Mouse (Mus musculus): Measurements from ENCODE around the gene Ubqln1. TPM values are rescaled to one million over a fixed set of nuclear protein-coding genes. Genes with fewer than 3 reads are reported as not detected.

Gene Ubqln1
- polyA plus RNA-seq, 1 experiment from 2014 or later, result 80.6 TPM

- no peaks in the 10 kb centered on the region for H3K4me1 ChIP-seq (replicated peaks; ENCODE audit: insufficient read depth, low read length)
- DNase-seq (ENCODE audit: low spot score) (peak; percentile 52), ATAC-seq (replicated peaks; ENCODE audit: low FRiP score, low read depth) (0 out of 2 replicates have a peak, but pooled peaks have one; percentile 36)
- no peak overlapping the region for H3K4me2 ChIP-seq (ENCODE audit: low read length)
- H3K9me3 ChIP-seq (replicated peaks; ENCODE audit: low read length), result no peaks in the 10 kb centered on the region
- H3K27me3 ChIP-seq (ENCODE audit: insufficient read depth, low read length), result no peaks in the 10 kb centered on the region
- 49% methylated on average over 5 of the region's 5 CpGs for WGBS
- 0 out of 2 replicates have a peak, but pooled peaks cover 12% of the 10 kb centered on the region for H3K36me3 ChIP-seq (ENCODE audit: insufficient read depth, low read length)
- no peak overlapping the region for H3K4me3 ChIP-seq (replicated peaks; ENCODE audit: low read depth, low read length)
- H3K9ac ChIP-seq (ENCODE audit: low read depth, low read length), result no peak overlapping the region
- no peak overlapping the region for H3K27ac ChIP-seq
- TF ChIP-seq CTCF (IDR thresholded peaks at IDR 0.05; ENCODE audit: low read depth), result peak; percentile 78
Observed at GRCm38 (mm10) chr13:58232611-58233010, 17.2 kb upstream of the Ubqln1 start.

DNA sequence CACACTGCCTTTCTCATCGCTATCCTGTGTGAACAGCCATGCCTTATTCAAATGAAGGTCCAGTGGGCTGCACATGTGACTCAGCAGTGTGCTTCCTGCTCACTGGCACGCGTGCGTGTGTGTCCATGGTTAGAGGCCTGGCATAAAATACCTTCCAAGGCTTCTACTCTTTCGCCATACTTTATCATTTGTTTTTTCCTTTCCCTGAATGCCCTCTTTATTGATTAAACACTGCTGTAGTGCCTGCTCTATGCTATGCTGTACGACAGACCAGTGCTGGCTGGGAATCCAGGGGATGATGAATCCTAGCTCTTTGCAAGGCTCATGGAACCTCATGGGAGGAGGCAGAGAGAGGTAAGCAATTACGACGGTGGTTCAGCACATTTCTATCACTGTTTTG, 16.6 kb upstream of the Ubqln1 start:
- 88% methylated on average over 8 of the region's 8 CpGs for WGBS

DNA sequence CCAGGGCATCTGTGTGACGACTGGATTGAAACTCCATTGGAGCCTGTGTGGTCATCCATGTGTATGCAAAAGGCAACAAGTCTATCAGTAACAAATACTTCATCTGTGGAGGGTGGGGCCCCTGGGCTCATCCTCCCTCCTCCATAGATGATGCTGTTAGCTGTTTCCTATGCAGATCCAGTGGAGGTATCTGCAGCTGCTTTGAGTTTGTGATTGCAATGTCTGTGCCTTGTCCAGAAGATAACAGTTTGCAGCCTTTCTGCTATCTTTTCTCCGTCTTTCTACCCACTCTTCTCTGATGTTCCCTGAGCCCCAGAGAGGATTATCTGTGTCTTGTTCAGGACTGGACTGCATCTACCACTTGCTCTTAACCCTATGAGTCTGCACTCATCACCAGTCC, 13.2 kb upstream of the Ubqln1 start:
- ATAC-seq (replicated peaks; ENCODE audit: low FRiP score, low read depth) (no peak), DNase-seq (ENCODE audit: low spot score) (no peak)
- H3K27me3 ChIP-seq (ENCODE audit: insufficient read depth, low read length), result no peaks in the 10 kb centered on the region
- WGBS, result 86% methylated on average over 2 of the region's 2 CpGs
- TF ChIP-seq CTCF (IDR thresholded peaks at IDR 0.05; ENCODE audit: low read depth), result no peak
- no peak overlapping the region for H3K9ac ChIP-seq (ENCODE audit: low read depth, low read length)
- H3K27ac ChIP-seq, result no peak overlapping the region
- H3K4me2 ChIP-seq (ENCODE audit: low read length), result no peak overlapping the region
- H3K4me1 ChIP-seq (replicated peaks; ENCODE audit: insufficient read depth, low read length), result no peaks in the 10 kb centered on the region
- no peaks in the 10 kb centered on the region for H3K9me3 ChIP-seq (replicated peaks; ENCODE audit: low read length)
- no peaks in the 10 kb centered on the region for H3K36me3 ChIP-seq (ENCODE audit: insufficient read depth, low read length)
- no peak overlapping the region for H3K4me3 ChIP-seq (replicated peaks; ENCODE audit: low read depth, low read length)

More for the DNA sequence above, 16.6 kb upstream of the Ubqln1 start:
- no peak for TF ChIP-seq CTCF (IDR thresholded peaks at IDR 0.05; ENCODE audit: low read depth)
- Histone ChIP-seq H3K36me3 (ENCODE audit: insufficient read depth, low read length) (0 out of 2 replicates have a peak, but pooled peaks cover 9% of the 10 kb centered on the region), H3K9me3 (replicated peaks; ENCODE audit: low read length) (no peaks in the 10 kb centered on the region), H3K4me3 (replicated peaks; ENCODE audit: low read depth, low read length) (no peak overlapping the region), H3K4me2 (ENCODE audit: low read length) (no peak overlapping the region), H3K27me3 (ENCODE audit: insufficient read depth, low read length) (no peaks in the 10 kb centered on the region), H3K27ac (no peak overlapping the region), H3K4me1 (replicated peaks; ENCODE audit: insufficient read depth, low read length) (no peaks in the 10 kb centered on the region), H3K9ac (ENCODE audit: low read depth, low read length) (no peak overlapping the region)
- ATAC-seq (replicated peaks; ENCODE audit: low FRiP score, low read depth) (no peak), DNase-seq (ENCODE audit: low spot score) (no peak)

DNA sequence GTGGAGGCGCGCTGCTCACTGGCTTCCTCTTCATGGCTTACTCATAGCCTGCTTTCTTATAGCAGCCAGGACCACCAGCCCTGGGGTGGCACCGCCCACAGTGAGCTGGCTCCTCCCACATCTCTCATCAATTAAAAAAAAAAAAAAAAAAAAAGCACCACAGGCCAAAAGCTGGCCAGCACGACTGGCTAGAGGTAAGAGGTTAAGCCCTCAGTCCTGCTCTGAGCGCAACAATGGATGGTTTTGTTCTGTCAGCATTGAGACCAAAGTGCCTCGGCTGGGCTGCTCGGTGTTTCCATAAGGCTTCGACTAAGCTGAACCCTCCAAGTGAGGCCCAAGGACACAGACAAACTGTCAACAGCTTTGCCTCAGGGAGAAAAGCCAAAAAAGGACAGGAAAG, 10.2 kb upstream of the Ubqln1 start:
- TF ChIP-seq CTCF (IDR thresholded peaks at IDR 0.05; ENCODE audit: low read depth), result no peak
- H3K4me1 ChIP-seq (replicated peaks; ENCODE audit: insufficient read depth, low read length), result no peaks in the 10 kb centered on the region
- DNase-seq (ENCODE audit: low spot score) (no peak), ATAC-seq (replicated peaks; ENCODE audit: low FRiP score, low read depth) (no peak)
- H3K27ac ChIP-seq, result no peak overlapping the region
- no peaks in the 10 kb centered on the region for H3K36me3 ChIP-seq (ENCODE audit: insufficient read depth, low read length)
- H3K4me3 ChIP-seq (replicated peaks; ENCODE audit: low read depth, low read length), result no peak overlapping the region
- H3K9ac ChIP-seq (ENCODE audit: low read depth, low read length), result no peak overlapping the region
- no peaks in the 10 kb centered on the region for H3K9me3 ChIP-seq (replicated peaks; ENCODE audit: low read length)
- WGBS, result 73% methylated on average over 8 of the region's 8 CpGs
- H3K4me2 ChIP-seq (ENCODE audit: low read length), result no peak overlapping the region
- no peaks in the 10 kb centered on the region for H3K27me3 ChIP-seq (ENCODE audit: insufficient read depth, low read length)

DNA sequence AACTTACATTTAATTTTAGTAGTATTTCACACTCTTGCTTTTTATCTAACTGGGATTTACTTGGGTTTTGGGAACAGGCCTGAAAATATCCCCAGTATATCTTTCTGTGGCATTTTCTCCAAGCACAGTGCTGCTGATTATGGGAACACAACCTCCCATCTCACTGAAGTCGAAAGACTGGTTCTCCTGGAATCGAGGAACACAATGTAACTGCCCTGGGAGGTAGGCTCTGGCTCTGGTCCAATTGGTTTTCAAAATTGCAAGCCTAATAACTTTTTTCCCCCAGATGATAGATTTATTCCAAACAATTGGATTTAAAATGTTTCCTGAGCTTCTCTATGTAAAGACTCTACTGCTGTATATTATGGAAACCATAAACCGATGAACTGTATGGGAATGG, 4.8 kb upstream of the Ubqln1 start:
- no peaks in the 10 kb centered on the region for H3K27me3 ChIP-seq (ENCODE audit: insufficient read depth, low read length)
- 69% methylated on average over 3 of the region's 3 CpGs for WGBS
- DNase-seq (ENCODE audit: low spot score) (no peak), ATAC-seq (replicated peaks; ENCODE audit: low FRiP score, low read depth) (no peak)
- H3K9ac ChIP-seq (ENCODE audit: low read depth, low read length), result no peak overlapping the region
- H3K9me3 ChIP-seq (replicated peaks; ENCODE audit: low read length), result no peaks in the 10 kb centered on the region
- H3K36me3 ChIP-seq (ENCODE audit: insufficient read depth, low read length), result no peaks in the 10 kb centered on the region
- no peak overlapping the region for H3K4me2 ChIP-seq (ENCODE audit: low read length)
- no peak for TF ChIP-seq CTCF (IDR thresholded peaks at IDR 0.05; ENCODE audit: low read depth)
- no peak overlapping the region for H3K4me3 ChIP-seq (replicated peaks; ENCODE audit: low read depth, low read length)
- peaks cover 7% of the 10 kb centered on the region for H3K4me1 ChIP-seq (replicated peaks; ENCODE audit: insufficient read depth, low read length)
- no peak overlapping the region for H3K27ac ChIP-seq

- Histone ChIP-seq H3K9ac (ENCODE audit: low read depth, low read length) (no peak overlapping the region), H3K27ac (no peak overlapping the region), H3K4me1 (replicated peaks; ENCODE audit: insufficient read depth, low read length) (peaks cover 13% of the 10 kb centered on the region), H3K27me3 (ENCODE audit: insufficient read depth, low read length) (no peaks in the 10 kb centered on the region), H3K9me3 (replicated peaks; ENCODE audit: low read length) (no peaks in the 10 kb centered on the region), H3K4me3 (replicated peaks; ENCODE audit: low read depth, low read length) (no peak overlapping the region), H3K36me3 (ENCODE audit: insufficient read depth, low read length) (no peaks in the 10 kb centered on the region), H3K4me2 (ENCODE audit: low read length) (no peak overlapping the region)
- WGBS, result 92% methylated on average over 2 of the region's 2 CpGs
- TF ChIP-seq CTCF (IDR thresholded peaks at IDR 0.05; ENCODE audit: low read depth), result no peak
- DNase-seq (ENCODE audit: low spot score) (no peak), ATAC-seq (replicated peaks; ENCODE audit: low FRiP score, low read depth) (no peak)
Observed at GRCm38 (mm10) chr13:58217536-58217935, 2.1 kb upstream of the Ubqln1 start.

- no peaks in the 10 kb centered on the region for H3K27me3 ChIP-seq (ENCODE audit: insufficient read depth, low read length)
- no peaks in the 10 kb centered on the region for H3K9me3 ChIP-seq (replicated peaks; ENCODE audit: low read length)
- peak overlapping the region; percentile 90 for H3K27ac ChIP-seq
- no peak for TF ChIP-seq CTCF (IDR thresholded peaks at IDR 0.05; ENCODE audit: low read depth)
- DNase-seq (ENCODE audit: low spot score) (peak; percentile 33), ATAC-seq (replicated peaks; ENCODE audit: low FRiP score, low read depth) (no peak; the same call in 1 of the 2 replicates)
- no peaks in the 10 kb centered on the region for H3K36me3 ChIP-seq (ENCODE audit: insufficient read depth, low read length)
- peak overlapping the region; percentile 97; the same call in 1 of the 2 replicates for H3K9ac ChIP-seq (ENCODE audit: low read depth, low read length)
- 76% methylated on average over 9 of the region's 9 CpGs for WGBS
- peak overlapping the region; percentile 88 for H3K4me2 ChIP-seq (ENCODE audit: low read length)
- H3K4me1 ChIP-seq (replicated peaks; ENCODE audit: insufficient read depth, low read length), result peaks cover 21% of the 10 kb centered on the region
- H3K4me3 ChIP-seq (replicated peaks; ENCODE audit: low read depth, low read length), result peak overlapping the region; percentile 100
Observed at GRCm38 (mm10) chr13:58216395-58216794, 942 bp upstream of the Ubqln1 start.
